Mouse (Mus musculus): ENCODE data around the gene 6430548M08Rik.

- TF ChIP-seq CTCF (IDR thresholded peaks at IDR 0.05; ENCODE audit: low read depth) (no peak), EP300 (IDR thresholded peaks at IDR 0.05; ENCODE audit: low read depth) (no peak)
Observed at GRCm38 (mm10) chr8:120167136-120167535, 53.2 kb downstream of the 6430548M08Rik start.
